Mouse (Mus musculus): ENCODE measurements around the gene Kcnk3. TPM values are rescaled to one million over a fixed set of nuclear protein-coding genes. Genes with fewer than 3 reads are reported as not detected.

Gene Kcnk3
- polyA plus RNA-seq, 1 experiment from 2014 or later: 0.52 TPM

DNA sequence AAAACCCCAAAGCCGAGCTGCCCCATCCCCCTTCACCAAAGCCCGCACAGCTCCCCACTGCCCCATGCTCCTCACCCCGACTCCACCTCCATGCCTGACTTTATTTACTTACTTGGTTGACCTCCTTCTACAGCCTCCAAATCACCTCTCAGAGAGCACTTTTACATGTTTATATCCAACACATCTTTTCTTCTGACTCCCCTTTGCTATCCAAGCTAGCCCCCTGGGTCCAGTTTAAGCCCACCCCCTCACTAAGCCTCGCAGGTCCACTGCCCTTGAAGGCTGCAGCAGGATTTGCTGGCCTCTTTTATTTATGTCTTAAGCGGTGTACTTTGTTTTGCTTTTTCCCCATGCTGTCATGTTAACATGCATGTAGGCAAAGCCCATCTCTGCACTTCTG is 2.3 kb downstream of the Kcnk3 start:
- WGBS: 79% methylated on average over 5 of the region's 5 CpGs
- Histone ChIP-seq H3K36me3 (no peaks in the 10 kb centered on the region), H3K27ac (no peak overlapping the region), H3K9me3 (no peaks in the 10 kb centered on the region), H3K4me1 (replicated peaks) (peaks cover 48% of the 10 kb centered on the region), H3K4me3 (no peak overlapping the region), H3K27me3 (ENCODE audit: insufficient read depth, poor library complexity, severe bottlenecking) (peaks cover 63% of the 10 kb centered on the region)
- DNase-seq (ENCODE audit: low spot score): no peak

DNA sequence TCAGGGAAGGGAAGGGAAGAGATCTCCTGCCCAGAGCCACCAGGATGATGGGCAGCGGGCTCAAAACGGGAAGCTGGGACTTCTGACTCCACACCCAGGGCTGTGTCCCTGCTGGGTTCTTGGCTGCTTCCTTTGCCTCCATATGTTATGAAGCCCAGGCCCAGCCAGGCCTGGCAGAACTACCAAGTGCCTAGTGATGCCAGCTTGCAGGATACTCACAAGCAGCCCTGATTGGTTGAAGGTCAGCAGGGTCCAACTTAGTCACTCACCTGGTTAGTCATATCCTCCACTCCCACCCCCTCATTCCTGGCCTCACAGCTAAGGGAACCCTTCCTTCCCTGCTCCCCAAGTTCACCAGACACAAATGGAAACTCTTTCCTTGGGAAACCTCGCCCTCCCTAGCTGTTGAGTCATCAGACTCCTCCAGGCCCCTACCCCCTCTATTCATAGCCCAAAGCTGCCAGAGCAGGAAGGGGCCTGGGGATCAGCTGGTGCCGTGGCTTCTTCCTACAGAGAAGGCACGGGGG is 3.3 kb downstream of the Kcnk3 start:
- H3K9me3 ChIP-seq: no peaks in the 10 kb centered on the region
- no peak for DNase-seq (ENCODE audit: low spot score)
- H3K27ac ChIP-seq: no peak overlapping the region
- peaks cover 56% of the 10 kb centered on the region for H3K27me3 ChIP-seq (ENCODE audit: insufficient read depth, poor library complexity, severe bottlenecking)
- 71% methylated on average over 5 of the region's 5 CpGs for WGBS
- H3K36me3 ChIP-seq: no peaks in the 10 kb centered on the region
- H3K4me3 ChIP-seq: no peak overlapping the region
- H3K4me1 ChIP-seq (replicated peaks): peaks cover 55% of the 10 kb centered on the region

DNA sequence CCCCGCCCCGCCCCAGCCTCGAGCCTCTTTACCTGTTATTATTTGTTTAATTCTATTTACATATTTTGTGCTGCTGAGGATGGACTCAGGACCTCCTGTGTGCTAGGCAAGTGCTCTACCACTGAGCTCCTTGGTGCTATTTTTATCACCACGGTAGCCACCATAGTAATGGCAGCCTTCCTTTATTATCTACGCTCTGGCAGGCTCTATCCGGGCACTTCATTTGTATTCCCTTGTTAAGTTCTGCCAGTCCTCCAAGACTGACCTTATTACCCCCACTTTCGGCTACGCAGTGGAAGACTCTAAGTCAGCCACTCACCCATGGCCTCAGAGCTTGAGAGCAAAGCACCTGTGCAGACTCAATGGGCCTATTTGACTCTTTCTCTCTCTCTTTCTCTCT is 3.8 kb downstream of the Kcnk3 start:
- Histone ChIP-seq H3K27ac (no peak overlapping the region), H3K4me3 (no peak overlapping the region), H3K4me1 (replicated peaks) (peaks cover 55% of the 10 kb centered on the region), H3K36me3 (no peaks in the 10 kb centered on the region), H3K27me3 (ENCODE audit: insufficient read depth, poor library complexity, severe bottlenecking) (peaks cover 50% of the 10 kb centered on the region), H3K9me3 (no peaks in the 10 kb centered on the region)
- WGBS: 89% methylated on average over 8 of the region's 8 CpGs
- no peak for DNase-seq (ENCODE audit: low spot score)

DNA sequence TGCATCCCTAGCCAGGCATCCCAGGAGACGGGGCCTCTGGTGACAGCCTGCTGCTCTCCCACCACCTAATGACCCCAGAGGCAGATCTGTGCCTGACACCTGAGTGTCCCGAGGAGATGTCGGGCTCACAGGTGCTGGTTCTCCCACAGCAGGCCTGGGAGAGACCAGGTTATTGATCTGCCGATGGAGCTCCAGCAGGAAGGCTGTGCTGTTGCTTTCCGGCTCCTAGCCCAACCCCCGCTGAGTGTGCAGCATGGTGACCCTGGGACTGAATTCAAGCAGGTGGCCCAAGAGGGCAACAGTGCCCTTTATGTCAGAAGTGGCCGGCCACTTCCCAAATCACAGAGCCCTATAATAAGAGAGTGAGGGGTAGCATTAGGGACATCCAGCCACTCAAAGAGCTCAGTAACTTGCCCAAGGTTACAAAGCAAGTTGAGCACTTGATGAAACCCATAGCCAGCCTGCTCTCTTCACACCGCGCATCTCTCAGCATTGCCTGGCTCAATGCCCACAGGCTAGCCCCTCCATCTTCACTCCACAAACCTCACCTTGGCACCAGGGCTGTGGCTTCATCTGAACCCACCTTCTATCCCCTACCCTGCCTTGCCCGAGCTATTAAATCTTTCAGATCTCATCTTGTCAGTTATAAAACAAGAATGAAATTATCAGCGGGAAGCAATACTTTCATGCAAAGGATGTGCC is 4.5 kb downstream of the Kcnk3 start:
- H3K4me3 ChIP-seq: no peak overlapping the region
- no peak for DNase-seq (ENCODE audit: low spot score)
- peaks cover 44% of the 10 kb centered on the region for H3K27me3 ChIP-seq (ENCODE audit: insufficient read depth, poor library complexity, severe bottlenecking)
- no peak overlapping the region for H3K27ac ChIP-seq
- 77% methylated on average over 11 of the region's 11 CpGs for WGBS
- H3K36me3 ChIP-seq: no peaks in the 10 kb centered on the region
- no peaks in the 10 kb centered on the region for H3K9me3 ChIP-seq
- H3K4me1 ChIP-seq (replicated peaks): peaks cover 52% of the 10 kb centered on the region

DNA sequence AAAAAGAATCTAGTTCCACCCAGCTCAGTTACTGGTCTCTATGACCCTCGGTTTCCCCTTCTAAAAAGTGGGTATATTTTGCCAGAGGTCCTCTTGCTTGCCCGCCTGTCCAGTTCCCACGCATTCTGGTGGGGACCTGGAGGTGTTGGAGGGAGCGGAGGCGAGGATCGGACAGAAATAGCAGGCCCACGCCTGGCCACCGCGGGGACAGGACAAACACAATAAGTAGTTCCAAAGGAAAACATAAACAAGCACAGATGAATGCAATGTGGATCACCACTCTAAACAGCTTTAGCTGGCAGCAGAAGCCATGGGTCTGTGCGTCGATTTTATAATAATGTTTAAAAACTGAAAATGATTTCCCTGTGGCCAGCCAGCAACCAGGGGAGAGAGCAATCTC is 5.4 kb downstream of the Kcnk3 start:
- WGBS: 82% methylated on average over 11 of the region's 11 CpGs
- no peak for DNase-seq (ENCODE audit: low spot score)
- no peaks in the 10 kb centered on the region for H3K36me3 ChIP-seq
- H3K27ac ChIP-seq: no peak overlapping the region
- H3K9me3 ChIP-seq: no peaks in the 10 kb centered on the region
- H3K4me1 ChIP-seq (replicated peaks): peaks cover 43% of the 10 kb centered on the region
- H3K27me3 ChIP-seq (ENCODE audit: insufficient read depth, poor library complexity, severe bottlenecking): peaks cover 35% of the 10 kb centered on the region
- no peak overlapping the region for H3K4me3 ChIP-seq

DNA sequence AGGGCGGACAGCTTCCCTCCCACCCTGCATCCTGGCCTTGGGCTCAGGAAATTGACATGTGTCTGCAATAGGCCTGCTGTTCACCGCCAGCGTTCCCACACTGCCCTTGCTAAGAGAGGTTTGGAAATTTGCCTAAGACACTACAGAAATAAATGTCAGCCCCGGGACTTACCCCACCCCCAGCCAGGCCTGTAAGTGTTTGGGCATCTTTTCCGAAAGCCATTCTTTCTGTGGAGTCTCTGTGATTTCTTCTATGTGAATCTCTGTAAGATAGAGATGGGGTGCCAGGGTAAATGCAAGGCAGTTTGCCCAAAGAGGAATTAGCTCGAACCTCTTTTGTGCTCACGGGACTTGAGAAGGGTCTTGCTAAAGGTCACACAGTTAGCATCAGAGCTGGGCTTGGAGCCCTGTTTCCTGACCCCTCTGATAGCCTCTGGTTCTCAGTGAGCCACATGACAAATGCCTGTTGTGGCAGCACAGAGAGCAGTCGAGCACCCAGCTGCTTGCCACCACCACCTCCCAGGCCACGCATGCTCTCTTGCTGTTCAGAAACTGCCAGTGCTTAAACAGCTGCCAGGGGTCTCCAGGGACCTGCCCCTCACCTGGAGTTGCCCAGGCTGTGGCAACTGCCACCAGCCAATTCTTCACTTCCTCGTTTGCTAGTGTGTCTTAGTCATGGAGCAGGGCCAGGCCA is 6.0 kb downstream of the Kcnk3 start:
- Histone ChIP-seq H3K4me3 (no peak overlapping the region), H3K36me3 (no peaks in the 10 kb centered on the region), H3K9me3 (no peaks in the 10 kb centered on the region), H3K27me3 (ENCODE audit: insufficient read depth, poor library complexity, severe bottlenecking) (peaks cover 29% of the 10 kb centered on the region), H3K27ac (no peak overlapping the region), H3K4me1 (replicated peaks) (peaks cover 37% of the 10 kb centered on the region)
- 42% methylated on average over 10 of the region's 10 CpGs for WGBS
- no peak for DNase-seq (ENCODE audit: low spot score)

DNA sequence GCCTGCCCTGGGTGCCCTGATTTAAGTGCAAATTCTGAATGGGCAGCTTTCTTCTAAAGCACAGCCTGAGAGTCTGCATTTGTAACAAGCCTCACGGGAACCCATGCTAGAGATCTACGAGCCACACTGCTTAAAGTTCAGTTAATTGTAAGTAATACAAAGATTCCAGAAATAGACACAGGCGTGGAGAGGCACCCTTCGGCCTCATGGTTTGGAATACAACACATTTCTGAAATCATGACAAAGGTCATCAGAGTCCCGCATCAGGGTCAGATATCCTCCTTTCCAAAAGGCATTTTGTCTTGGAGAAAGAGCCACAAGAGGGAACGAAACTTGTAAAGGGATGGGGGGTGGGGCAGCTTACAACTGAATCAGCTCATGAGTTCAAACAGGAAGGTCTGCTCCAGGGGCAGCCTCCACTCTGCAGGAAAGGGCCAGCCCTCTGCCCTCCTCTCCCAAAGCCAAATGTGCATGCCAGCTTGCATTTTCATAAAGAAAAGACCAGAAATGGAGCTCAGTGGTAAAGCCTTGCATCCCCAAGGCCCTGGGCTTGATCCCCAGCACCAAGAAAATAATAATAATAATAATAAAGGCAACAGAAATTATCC is 7.1 kb downstream of the Kcnk3 start:
- DNase-seq (ENCODE audit: low spot score): no peak
- Histone ChIP-seq H3K27me3 (ENCODE audit: insufficient read depth, poor library complexity, severe bottlenecking) (peaks cover 18% of the 10 kb centered on the region), H3K27ac (peak overlapping the region; percentile 23; the same call in 1 of the 2 replicates), H3K9me3 (no peaks in the 10 kb centered on the region), H3K36me3 (no peaks in the 10 kb centered on the region), H3K4me1 (replicated peaks) (peaks cover 33% of the 10 kb centered on the region), H3K4me3 (no peak overlapping the region)
- 28% methylated on average over 6 of the region's 6 CpGs for WGBS

DNA sequence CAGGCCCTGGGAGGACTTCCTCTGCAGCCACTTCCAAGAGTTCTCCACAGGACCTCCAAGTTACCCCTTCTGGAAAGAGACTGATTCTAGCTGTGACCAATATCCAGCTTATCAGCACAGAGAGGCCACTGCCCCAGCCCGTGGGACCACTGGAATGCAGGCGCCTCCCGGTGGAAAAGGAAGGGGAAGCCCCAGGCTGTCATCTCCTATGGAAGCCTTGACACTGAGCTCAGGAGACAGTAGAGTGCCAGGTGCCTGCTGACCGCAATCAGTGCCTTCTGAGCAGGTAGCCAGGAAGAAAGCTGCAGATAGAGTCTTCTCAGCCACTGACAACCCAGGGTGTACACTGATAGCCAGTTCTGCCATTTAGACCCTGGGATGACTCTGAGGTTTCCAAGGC is 13.4 kb downstream of the Kcnk3 start:
- Histone ChIP-seq H3K4me1 (replicated peaks) (peaks cover 21% of the 10 kb centered on the region), H3K9me3 (no peaks in the 10 kb centered on the region), H3K27ac (no peak overlapping the region), H3K4me3 (no peak overlapping the region), H3K36me3 (no peaks in the 10 kb centered on the region), H3K27me3 (ENCODE audit: insufficient read depth, poor library complexity, severe bottlenecking) (no peaks in the 10 kb centered on the region)
- no peak for DNase-seq (ENCODE audit: low spot score)
- WGBS: 42% methylated on average over 4 of the region's 4 CpGs

DNA sequence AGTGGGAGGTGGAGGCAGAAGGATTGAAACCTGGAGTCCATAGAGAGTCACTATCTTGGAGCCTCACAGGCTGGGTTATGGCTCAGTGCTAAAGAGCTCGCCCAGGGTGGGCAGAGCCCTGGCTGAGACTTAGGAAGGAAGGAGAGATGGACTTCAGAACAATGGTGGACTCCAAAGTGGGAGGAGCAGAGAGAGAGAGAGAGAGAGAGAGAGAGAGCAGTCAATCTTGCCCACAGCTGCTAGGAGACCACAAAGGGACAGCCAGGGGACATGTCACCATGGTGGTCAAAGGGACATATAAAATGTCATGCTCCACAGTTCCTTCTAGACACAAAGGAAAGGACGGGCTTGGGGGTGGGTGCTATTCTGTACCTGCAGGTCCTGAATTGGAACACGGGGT is 15.3 kb downstream of the Kcnk3 start:
- Histone ChIP-seq H3K4me3 (no peak overlapping the region), H3K9me3 (no peaks in the 10 kb centered on the region), H3K27ac (0 out of 2 replicates have a peak overlapping the region, but pooled peaks have one; percentile 16), H3K4me1 (replicated peaks) (peaks cover 23% of the 10 kb centered on the region), H3K27me3 (ENCODE audit: insufficient read depth, poor library complexity, severe bottlenecking) (no peaks in the 10 kb centered on the region), H3K36me3 (no peaks in the 10 kb centered on the region)
- no peak for DNase-seq (ENCODE audit: low spot score)
- WGBS: 58% methylated on average over 3 of the region's 3 CpGs

DNA sequence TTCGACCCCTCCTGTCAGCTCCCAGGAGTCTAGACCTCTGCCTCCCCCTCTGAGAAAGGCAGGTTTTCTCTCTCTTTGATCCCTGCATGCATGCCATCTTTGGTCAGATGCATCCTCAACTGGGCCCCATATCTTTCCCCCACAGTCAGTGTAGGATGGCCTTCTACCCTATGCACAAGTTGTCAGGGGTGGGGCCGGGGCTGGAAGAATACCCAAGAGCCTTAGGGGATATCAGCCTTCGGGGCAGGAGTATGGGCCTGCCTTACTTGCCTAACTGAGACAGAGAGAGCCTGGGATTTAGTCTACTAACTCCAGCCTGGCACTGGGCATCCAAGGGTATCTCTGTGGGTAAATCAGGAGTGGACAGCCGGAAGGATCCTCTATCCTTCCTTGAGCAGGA is 16.0 kb downstream of the Kcnk3 start:
- Histone ChIP-seq H3K27ac (no peak overlapping the region), H3K4me1 (replicated peaks) (peaks cover 23% of the 10 kb centered on the region), H3K9me3 (no peaks in the 10 kb centered on the region), H3K27me3 (ENCODE audit: insufficient read depth, poor library complexity, severe bottlenecking) (no peaks in the 10 kb centered on the region), H3K4me3 (no peak overlapping the region), H3K36me3 (no peaks in the 10 kb centered on the region)
- WGBS: 75% methylated on average over 4 of the region's 4 CpGs
- DNase-seq (ENCODE audit: low spot score): no peak

DNA sequence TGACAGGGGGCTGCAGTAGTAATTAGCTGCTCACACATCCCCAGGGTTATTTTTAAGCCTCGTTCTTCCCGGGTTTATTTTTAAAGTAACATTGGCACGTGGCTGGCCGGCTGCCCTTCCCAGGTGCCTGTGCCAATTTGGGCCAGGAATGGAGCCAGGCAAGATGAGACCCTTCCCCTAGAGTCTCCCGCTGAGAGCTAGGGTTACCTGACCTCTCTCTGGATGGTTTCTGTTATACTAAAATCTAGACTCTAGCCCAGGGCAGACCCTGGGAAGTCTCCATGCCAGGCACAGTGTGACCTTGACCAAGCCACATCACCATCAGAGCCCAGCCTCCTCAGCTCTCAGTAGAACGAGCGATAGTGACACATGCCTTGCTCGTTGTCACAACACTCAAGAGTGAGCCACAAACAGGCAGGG is 16.8 kb downstream of the Kcnk3 start:
- no peak overlapping the region for H3K27ac ChIP-seq
- no peak overlapping the region for H3K4me3 ChIP-seq
- H3K36me3 ChIP-seq: no peaks in the 10 kb centered on the region
- no peak for DNase-seq (ENCODE audit: low spot score)
- no peaks in the 10 kb centered on the region for H3K27me3 ChIP-seq (ENCODE audit: insufficient read depth, poor library complexity, severe bottlenecking)
- 81% methylated on average over 8 of the region's 8 CpGs for WGBS
- H3K4me1 ChIP-seq (replicated peaks): peaks cover 23% of the 10 kb centered on the region
- H3K9me3 ChIP-seq: no peaks in the 10 kb centered on the region

DNA sequence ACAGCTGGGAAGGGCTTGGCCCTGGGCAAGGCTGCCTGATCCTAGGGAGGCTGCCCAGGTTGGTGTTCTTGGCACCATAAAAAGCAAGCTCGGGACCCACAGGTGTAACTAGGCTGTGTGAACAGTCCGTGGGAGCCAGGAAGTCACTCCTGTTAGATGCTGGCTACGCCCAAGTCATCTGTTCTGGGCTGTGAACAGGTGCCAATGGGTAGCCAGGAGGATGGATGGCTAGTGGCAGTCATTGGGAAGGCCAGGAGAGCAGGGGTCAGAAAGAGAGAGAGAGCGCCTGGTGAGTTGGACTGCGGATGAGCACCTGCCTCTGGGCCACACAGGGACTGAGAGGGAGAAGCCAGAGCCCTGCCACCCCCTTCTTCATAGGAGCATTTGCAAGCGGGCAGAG is 17.7 kb downstream of the Kcnk3 start:
- no peaks in the 10 kb centered on the region for H3K27me3 ChIP-seq (ENCODE audit: insufficient read depth, poor library complexity, severe bottlenecking)
- no peak for DNase-seq (ENCODE audit: low spot score)
- 77% methylated on average over 6 of the region's 6 CpGs for WGBS
- H3K9me3 ChIP-seq: no peaks in the 10 kb centered on the region
- peaks cover 23% of the 10 kb centered on the region for H3K4me1 ChIP-seq (replicated peaks)
- H3K4me3 ChIP-seq: no peak overlapping the region
- no peak overlapping the region for H3K27ac ChIP-seq
- H3K36me3 ChIP-seq: no peaks in the 10 kb centered on the region

DNA sequence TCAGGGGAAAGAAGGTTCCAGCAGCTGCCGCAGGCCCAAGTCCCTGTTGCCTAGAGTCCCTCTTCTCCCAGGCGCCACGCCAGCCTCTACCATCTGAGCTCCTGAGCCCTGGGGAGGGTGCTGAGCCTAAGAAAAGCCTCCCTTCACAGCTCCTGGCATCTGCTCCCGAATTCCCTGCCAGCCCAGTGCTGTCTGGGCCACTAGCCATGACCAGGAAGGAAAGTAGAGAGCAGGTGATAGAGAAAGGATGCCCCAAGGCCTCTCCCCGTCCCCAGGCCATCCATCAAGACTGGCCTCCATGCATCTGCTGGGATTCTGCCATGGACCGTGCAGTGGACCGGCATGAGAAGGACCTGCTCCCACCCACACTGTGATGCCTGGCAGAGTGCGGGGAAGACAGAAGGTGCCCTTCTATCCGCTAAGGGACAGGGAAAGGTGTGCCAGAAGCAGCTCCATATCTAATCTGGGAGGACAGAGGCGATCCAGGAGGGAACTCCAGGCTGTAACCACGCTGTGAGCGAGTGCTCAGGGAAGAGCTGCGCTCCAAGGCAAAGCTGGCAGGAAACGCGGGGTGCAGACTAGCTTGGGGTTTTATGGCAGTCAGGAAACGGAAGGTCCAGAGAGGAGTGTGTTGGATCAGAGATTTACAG is 18.6 kb downstream of the Kcnk3 start:
- no peaks in the 10 kb centered on the region for H3K9me3 ChIP-seq
- H3K4me1 ChIP-seq (replicated peaks): peaks cover 27% of the 10 kb centered on the region
- WGBS: 76% methylated on average over 16 of the region's 16 CpGs
- H3K27ac ChIP-seq: no peak overlapping the region
- H3K36me3 ChIP-seq: no peaks in the 10 kb centered on the region
- H3K27me3 ChIP-seq (ENCODE audit: insufficient read depth, poor library complexity, severe bottlenecking): no peaks in the 10 kb centered on the region
- DNase-seq (ENCODE audit: low spot score): no peak
- no peak overlapping the region for H3K4me3 ChIP-seq
